Mouse (Mus musculus): ENCODE data around the gene Pik3r3. TPM values are rescaled to one million over a fixed set of nuclear protein-coding genes. Genes with fewer than 3 reads are reported as not detected.
A peak's percentile ranks its signal among the peaks of the same experiment; 100 is the strongest.
"Not testable (repeated sequence)": the region's sequence is repeated elsewhere in the genome, so short reads cannot be mapped to it uniquely, and the experiment has no call there.

The Pik3r3 gene
- total RNA-seq, 1 experiment from 2014 or later: not detected

DNA sequence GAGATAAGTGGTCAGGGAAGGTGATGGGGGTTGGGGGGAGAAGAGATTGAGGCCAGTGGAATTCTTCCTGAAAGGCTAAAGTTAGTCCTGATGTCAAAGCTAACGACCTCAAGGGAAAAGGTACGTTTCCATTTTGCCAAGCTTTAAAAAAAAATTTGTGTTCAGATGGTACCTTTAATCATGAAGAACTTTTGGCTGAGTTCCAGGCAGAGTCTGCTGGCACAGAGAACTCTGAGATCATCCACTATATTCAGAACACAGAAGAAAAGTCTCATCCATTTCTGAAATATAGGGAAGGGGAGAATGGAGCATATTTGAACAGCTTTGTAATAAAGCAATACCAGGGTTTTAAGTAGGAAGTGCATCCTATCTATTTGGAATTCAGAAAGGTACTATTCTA lies 4.4 kb upstream of the Pik3r3 start:
- ATAC-seq (replicated peaks; ENCODE audit: insufficient number of reproducible peaks, low FRiP score, low TSS enrichment, poor library complexity, severe bottlenecking): no peak

DNA sequence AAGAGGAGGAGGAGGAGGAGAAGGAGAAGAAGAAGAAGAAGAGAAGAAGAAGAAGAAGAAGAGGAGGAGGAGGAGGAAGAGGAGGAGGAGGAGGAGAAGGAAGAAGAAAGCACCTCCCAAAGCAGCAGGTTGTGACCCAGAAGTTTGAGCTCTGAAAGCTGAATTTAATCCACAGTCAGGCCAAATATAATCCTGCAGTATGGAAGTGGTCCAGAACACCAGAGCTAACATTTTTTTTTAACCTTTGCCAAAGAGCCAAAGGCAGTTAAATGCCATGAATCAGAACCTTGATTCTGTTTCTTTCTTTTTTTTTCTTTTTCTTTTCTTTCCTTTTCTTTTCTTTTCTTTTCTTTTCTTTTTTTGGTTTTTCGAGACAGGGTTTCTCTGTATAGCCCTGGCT lies 3.8 kb upstream of the Pik3r3 start:
- not testable (repeated sequence) for ATAC-seq (replicated peaks; ENCODE audit: insufficient number of reproducible peaks, low FRiP score, low TSS enrichment, poor library complexity, severe bottlenecking)

DNA sequence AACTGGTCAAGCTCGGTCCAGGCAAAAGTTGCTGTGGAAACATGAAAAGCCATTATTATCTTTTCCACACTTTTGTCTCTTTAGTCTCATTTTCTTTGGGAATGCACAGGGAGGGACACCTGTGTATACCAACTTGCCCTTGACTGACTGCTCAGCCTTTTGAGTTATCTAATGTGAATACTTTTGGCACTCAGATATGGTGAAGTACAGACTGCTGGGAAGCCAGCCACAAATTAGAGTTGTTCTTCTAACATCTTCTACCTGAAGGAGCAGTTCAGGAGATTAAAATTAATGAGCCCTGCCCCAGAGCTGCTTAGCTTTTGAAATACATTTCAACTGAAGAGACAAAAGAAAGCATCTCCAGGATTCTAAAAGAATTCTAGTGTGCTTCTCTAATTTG lies 2.4 kb upstream of the Pik3r3 start:
- no peak for ATAC-seq (replicated peaks; ENCODE audit: insufficient number of reproducible peaks, low FRiP score, low TSS enrichment, poor library complexity, severe bottlenecking)

DNA sequence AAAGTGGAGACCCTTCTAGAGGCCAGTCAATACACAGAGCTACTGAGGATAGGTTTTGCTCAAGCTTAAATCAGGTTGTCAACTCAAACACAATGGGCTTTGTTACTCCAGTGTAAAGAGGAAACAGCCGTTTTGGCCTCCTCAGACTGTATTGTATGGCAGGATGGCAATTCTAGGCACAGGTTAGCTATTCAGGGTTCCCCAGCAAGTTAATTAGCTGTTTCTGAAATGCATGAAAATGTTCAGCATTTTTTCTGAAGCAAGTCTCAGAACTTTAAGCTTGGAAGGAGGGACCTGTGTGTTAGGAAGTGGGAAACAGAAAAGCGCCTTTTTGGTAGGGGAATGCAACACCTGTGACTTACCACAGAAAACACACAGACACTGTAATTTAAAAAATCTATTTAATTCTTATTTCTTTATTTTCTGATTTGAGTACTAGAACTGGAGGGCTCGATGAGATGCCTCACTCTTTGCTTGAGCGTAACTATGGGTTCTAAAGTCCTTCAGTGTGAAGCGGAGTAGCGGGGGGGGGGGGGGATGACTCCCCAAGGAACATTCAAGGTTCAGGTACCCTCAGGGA lies 1.3 kb upstream of the Pik3r3 start:
- no peak for ATAC-seq (replicated peaks; ENCODE audit: insufficient number of reproducible peaks, low FRiP score, low TSS enrichment, poor library complexity, severe bottlenecking)

DNA sequence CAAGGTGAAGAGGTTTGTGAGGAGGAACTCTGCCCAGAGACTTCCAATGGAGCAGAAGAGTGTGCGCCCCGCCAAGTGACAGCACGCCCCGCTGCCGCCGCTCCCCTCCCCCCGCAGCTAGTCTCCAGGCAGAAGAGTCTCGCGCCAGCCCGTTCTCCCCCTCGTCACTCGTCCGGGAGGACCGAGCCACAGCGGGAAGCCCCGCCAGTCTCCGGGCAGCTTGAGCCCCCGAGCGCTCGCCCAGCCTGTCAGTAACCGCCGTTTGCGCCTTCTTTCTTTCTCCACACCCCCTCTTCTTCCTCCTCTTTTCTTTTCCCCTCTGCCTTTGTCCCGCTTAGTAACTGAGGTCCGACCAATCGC lies 658 bp upstream of the Pik3r3 start:
- ATAC-seq (replicated peaks; ENCODE audit: insufficient number of reproducible peaks, low FRiP score, low TSS enrichment, poor library complexity, severe bottlenecking): 0 out of 2 replicates have a peak, but pooled peaks have one; percentile 5

DNA sequence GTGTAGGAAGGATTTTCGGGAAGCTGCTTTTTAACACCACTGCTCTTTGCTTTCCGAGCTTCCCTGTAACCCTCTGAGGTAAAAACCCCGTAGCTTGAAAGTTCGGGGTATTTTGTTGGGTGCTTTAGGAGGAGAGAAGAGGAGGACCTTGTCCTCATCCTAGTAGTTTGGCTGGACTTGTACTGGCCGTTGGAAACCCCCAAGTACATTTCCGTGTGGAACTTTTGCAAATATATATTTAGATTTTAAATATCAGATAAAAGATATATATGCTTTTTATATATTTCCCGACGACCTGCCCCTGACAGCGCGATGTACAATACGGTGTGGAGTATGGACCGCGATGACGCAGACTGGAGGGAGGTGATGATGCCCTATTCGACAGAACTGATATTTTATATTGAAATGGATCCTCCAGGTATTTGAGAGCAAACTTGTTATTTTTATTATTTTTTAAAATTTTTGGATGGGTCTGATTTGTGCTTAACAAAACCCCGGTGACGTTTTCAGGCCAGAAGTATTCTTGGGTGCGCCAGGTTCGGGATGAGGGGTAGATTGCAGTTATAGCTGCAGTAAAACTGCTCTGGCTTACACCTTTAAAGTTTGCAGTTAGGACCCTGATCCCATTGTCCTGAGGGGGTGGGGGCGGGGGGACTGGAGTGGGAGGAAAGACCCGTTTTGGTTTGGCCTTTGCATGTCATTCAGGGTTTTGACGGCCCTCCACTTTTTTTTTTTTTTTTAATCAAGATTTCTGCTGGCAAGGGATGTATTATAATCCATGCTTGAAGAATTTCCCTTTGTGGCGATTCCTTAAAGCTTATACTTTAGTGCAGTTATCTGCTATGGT lies 801 bp downstream of the Pik3r3 start:
- ATAC-seq (replicated peaks; ENCODE audit: insufficient number of reproducible peaks, low FRiP score, low TSS enrichment, poor library complexity, severe bottlenecking): no peak

DNA sequence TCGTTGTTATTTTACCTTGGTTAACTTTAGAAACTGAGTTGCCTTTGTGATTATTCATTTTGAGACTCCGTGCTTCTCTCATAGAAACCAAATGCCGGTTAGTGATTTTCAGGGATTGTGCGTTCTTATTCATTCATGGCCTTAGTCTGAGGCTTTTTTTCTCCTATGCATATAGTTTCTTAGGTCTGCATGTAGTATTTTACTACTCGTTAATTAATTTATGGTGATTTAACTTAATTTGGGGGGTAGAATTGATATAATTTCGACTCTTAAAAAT lies 1.4 kb downstream of the Pik3r3 start:
- no peak for ATAC-seq (replicated peaks; ENCODE audit: insufficient number of reproducible peaks, low FRiP score, low TSS enrichment, poor library complexity, severe bottlenecking)

DNA sequence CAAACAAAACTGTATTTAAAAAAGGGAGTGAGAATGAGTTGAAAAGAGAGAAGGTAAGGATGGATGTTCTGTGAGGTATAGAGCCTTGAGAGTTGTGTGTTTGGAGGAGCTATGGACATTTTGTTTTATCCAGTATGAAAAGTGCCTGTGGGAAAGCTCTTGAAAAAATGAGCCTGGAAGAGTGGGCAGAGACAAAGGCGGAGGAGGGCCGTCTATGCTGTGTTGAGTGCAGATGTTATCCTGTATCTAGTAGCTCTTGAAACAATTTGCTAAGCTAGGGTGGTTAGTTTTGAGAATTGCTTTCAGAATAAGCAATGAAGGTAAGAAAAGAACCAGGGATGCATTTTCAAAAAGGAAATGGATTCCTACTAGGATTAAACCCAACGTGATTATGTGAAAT lies 22.0 kb downstream of the Pik3r3 start:
- no peak for ATAC-seq (replicated peaks; ENCODE audit: insufficient number of reproducible peaks, low FRiP score, low TSS enrichment, poor library complexity, severe bottlenecking)

DNA sequence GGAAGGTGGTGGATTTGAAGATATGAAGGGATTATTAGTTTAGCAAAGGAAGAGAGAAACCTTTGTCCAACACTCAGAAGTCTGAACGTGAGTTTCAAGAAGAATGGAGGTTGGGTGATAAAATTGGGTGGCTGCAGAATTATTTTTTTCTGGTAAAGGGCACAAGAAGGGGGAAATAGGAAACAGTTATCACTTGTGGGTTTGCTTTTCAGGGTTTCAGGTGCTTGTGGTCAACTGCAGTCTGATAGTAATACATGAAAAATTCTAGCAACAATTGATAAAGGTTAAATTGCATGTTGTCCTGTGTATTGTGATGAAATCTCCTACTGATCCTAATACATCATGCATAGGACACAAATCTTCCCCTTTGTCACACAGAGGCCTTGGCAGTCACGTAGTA lies 22.8 kb downstream of the Pik3r3 start:
- ATAC-seq (replicated peaks; ENCODE audit: insufficient number of reproducible peaks, low FRiP score, low TSS enrichment, poor library complexity, severe bottlenecking): no peak

DNA sequence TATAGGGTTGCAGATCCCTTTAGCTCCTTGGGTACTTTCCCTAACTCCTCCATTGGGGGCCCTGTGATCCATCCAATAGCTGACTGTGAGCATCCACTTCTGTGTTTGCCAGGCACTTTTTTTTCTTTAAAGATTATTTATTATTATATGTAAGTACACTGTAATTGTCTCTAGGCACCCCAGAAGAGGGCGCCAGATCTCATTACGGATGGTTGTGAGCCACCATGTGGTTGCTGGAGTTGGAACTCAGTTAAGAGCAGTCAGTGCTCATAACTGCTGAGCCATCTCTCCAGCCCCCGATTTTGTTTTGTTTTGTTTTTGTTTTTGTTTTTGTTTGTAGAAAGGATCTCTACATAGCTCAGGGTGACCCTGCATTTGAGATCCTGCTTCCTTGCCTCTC lies 24.5 kb downstream of the Pik3r3 start:
- ATAC-seq (replicated peaks; ENCODE audit: insufficient number of reproducible peaks, low FRiP score, low TSS enrichment, poor library complexity, severe bottlenecking): not testable (repeated sequence)

DNA sequence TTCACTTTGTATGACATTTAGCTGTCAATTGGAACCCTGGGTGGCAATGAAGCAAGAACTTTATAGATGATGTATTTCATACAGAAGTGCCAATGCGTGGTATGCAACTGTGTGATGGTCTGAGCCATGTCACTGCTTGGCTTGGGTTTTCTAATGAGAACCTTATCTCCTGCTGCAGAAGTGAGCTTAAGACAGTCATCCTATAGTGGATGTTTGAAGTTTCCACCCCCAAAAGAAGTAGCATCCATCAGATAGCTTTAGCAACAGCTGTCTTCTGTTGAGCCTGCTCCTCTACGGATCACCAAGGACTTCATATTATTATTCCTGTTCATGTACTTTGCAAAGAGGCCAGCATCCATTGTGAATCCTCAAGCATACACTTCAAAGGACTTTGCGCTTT lies 28.6 kb downstream of the Pik3r3 start:
- ATAC-seq (replicated peaks; ENCODE audit: insufficient number of reproducible peaks, low FRiP score, low TSS enrichment, poor library complexity, severe bottlenecking): no peak

DNA sequence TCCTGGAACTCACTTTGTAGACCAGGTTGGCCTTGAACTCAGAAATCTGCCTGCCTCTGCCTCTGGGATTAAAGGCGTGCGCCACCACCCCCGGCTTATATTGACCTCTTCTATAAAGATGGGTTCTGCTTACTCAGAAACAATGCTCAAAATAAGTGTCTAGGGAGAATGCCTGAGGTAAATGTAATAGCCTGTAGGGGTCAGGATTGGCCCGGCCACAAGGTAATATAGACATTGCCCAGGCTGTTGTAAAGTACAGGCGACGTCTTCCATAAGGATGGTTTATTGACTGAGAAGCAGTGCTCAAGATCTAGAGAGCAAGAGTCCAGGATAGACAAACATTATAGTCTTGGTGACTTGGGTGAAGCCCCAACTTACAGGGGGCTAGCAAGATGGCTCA lies 46.8 kb downstream of the Pik3r3 start:
- no peak for ATAC-seq (replicated peaks; ENCODE audit: insufficient number of reproducible peaks, low FRiP score, low TSS enrichment, poor library complexity, severe bottlenecking)

DNA sequence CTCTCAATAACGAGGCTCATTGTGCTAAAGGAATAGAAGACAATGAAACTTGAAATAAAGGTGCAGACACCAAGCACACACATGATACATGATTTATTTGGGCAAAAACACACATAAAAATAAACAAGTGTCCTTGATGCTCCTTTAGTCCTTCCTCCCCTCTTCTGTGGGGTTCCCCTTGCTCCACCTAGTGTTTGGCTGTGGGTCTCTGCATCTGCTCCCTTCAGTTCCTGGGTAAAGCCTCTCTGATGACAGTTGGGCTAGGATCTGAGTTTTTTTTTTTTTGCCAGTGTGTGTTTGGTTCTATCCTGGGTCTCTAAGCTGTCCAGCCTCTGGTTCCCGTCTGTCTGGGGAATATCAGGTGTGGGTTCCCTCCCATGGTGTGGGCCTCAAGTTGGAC lies 60.8 kb downstream of the Pik3r3 start:
- no peak for ATAC-seq (replicated peaks; ENCODE audit: insufficient number of reproducible peaks, low FRiP score, low TSS enrichment, poor library complexity, severe bottlenecking)

DNA sequence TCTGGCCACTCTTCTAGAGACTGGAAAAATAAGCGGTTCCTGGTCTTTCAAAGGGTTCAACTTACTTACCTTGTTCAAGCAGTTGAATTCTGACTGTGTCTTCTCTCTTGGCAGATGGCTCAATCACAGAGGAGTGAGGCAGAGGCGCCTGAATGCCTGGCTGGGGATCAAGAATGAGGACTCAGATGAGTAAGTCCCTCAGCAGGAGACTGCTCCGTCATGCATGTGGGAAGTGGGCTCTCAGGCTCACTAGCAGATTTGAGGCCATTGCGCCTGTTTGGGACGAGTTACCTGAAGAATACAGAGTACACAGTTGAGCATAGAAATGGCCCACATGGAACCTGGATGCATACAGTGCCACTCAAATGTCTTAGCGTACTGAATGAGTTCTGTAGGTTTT lies 70.1 kb downstream of the Pik3r3 start:
- no peak for ATAC-seq (replicated peaks; ENCODE audit: insufficient number of reproducible peaks, low FRiP score, low TSS enrichment, poor library complexity, severe bottlenecking)

DNA sequence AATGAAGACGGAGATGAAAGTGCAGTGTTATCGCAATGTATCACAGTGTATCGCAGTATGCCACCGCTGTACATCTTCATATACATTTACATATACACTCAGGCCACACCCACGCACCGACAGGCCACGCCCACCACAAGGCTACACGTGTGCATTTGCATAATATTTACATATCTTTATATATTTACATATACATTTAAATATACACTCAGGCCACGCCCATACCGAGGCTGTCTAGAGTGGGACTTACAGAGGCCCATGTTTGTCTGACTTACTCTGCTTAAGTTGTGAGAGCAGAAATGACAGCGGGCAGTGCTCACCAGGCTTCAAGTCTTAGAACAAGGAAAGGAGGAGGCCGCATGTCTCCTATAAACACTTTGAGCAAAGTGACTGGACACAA lies 71.9 kb downstream of the Pik3r3 start:
- no peak for ATAC-seq (replicated peaks; ENCODE audit: insufficient number of reproducible peaks, low FRiP score, low TSS enrichment, poor library complexity, severe bottlenecking)

DNA sequence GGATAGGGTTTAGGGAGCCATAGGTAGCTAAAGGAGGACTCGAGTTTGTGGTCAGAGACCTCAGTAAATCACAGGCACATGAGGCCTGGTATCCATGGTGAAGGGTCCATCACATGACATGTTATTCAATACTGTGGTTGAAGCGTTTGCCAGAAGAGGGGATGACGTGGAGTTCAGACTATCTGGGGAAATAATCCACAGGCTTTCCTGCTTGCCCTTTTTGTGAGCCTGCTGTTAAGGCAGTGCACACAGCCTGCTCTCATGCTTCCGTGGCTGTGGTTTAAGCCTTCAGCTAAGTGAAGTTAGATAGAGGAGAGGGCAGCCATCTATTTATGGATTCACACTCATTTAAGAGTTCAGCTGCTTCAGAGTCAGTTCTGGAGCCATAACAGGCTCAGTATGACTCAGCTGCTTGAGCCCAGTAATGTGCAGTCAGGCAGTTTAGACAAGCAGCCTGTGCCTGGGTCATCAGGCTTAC lies 79.5 kb downstream of the Pik3r3 start:
- no peak for ATAC-seq (replicated peaks; ENCODE audit: insufficient number of reproducible peaks, low FRiP score, low TSS enrichment, poor library complexity, severe bottlenecking)

DNA sequence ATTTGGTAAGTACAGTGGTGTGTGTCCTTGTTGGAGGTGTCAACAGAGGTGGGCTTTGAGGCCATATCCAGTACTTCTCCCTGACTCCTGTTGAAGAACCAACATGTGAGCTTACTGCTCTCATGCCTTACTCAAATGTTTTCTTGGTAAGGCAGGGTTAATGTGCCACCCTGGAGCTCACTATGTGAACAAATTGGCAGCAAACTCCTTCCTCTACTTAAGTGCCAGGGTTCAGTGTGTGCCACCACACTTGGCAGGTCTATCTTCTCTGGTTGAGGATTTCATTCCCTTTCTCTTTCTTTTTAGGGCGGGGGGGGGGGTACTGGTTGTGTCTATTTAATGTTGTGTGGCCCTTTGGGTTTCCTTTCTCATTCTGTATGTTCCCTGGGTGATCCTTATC lies 83.1 kb downstream of the Pik3r3 start:
- ATAC-seq (replicated peaks; ENCODE audit: insufficient number of reproducible peaks, low FRiP score, low TSS enrichment, poor library complexity, severe bottlenecking): no peak

DNA sequence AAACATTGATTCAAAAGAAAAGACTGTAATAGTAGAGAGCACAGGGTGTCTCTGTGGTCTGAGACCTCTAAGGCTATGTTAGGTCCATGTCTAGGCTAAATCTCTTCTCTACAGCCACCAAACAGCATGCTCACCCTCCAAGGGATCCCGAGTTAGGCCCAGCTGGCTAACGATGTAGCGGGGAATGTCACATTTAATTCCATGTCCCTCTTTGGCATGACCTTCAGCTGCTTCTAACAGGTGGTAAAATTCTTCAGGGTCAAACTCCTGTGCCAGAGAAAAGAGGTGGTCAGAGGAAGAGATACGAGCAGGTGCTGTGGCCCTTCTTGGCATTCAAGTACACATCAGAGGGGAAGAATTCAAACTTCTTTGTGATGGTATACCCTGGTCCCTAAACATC lies 96.2 kb downstream of the Pik3r3 start:
- ATAC-seq (replicated peaks; ENCODE audit: insufficient number of reproducible peaks, low FRiP score, low TSS enrichment, poor library complexity, severe bottlenecking): no peak

DNA sequence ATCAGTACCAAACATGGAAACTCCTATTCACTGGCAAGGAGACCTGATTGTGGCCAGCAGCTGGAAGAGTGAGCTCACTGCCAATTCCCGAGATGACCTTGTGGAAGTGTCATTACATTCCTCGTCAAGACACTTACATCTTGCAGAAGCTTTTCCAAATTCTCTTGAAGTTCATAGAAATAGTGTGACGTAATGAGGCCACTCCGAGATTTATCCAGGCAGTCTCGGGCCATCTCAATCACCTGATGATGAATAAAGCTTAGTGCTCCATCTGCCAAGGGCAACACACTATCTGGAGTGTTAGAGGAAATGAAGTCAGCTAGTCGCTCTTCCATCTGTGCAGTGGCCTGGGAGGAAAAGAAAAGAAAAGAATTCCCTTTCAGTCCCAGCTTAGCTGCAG lies 100.7 kb downstream of the Pik3r3 start:
- no peak for ATAC-seq (replicated peaks; ENCODE audit: insufficient number of reproducible peaks, low FRiP score, low TSS enrichment, poor library complexity, severe bottlenecking)

DNA sequence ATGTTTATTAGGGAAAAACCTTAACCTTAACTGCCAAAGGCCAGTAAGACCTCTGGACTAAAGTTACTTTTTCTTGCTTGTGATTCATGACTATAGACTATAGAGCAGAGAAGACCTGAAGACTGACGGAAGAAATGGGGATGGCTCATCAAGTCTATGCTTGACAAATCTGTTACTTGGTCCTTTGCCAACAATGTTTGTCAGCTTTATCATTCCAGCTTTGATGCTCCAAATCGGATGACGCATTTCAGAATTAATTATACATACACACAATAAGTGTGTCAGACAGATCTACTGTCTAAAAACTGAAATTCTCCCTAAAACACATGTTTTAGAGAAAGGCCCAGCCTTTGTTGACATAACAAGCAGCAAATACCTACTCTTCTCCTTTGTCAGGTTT lies 107.8 kb downstream of the Pik3r3 start:
- no peak for ATAC-seq (replicated peaks; ENCODE audit: insufficient number of reproducible peaks, low FRiP score, low TSS enrichment, poor library complexity, severe bottlenecking)

DNA sequence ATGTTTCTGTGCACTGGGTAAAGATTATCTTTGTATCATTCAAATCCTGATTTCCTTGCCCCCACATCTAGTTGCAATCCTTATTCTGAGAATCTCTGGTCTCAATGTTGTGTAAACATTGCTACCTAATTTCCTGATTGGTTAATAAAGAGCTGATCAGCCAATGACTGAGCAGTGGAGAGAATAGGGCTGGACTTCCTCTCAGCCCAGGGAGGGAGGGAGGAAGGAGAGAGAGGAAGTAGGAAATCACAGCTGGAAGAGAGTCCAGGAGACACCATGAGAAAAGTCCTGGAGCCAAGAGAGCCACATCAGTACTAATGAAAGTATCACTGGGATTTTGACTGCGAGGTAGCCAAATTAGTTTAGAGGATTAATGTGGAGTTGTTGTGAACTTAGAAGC lies 114.9 kb downstream of the Pik3r3 start:
- no peak for ATAC-seq (replicated peaks; ENCODE audit: insufficient number of reproducible peaks, low FRiP score, low TSS enrichment, poor library complexity, severe bottlenecking)

Data from monocyte, adult 5-6 weeks (primary cell).